Mouse (Mus musculus): ENCODE measurements around the gene BC035044. TPM values are rescaled to one million over a fixed set of nuclear protein-coding genes. Genes with fewer than 3 reads are reported as not detected.
"Not testable (repeated sequence)": the region's sequence is repeated elsewhere in the genome, so short reads cannot be mapped to it uniquely, and the experiment has no call there.

The BC035044 gene
- polyA plus RNA-seq, 1 experiment from 2014 or later: 0.60 TPM

DNA sequence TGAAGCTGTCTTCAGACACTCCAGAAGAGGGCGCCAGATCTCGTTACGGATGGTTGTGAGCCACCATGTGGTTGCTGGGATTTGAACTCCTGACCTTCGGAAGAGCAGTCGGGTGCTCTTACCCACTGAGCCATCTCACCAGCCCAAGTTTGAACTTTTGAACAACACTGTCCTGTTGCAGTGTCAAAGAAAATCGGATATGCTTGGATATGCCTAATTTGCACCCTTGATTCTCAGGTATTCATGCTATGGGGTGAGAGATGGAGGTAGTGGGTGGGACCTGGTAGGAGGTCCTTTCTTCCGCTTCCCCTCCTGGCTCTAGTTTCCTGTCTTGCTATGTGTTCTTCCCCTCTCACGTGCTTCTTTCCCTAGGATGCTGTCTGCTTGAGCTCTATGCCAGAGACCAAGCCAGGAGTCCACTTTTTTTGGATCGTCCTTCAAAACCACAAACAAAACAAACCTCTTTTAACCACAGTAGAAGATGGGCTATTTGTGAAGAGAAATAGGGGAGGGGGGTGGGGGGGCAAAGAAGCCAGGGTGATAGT lies 44.9 kb downstream of the BC035044 start:
- 66% methylated on average over 8 of the region's 9 CpGs for WGBS
- no peaks in the 10 kb centered on the region for H3K27me3 ChIP-seq
- H3K4me3 ChIP-seq: no peak overlapping the region
- no peak overlapping the region for H3K4me2 ChIP-seq (replicated peaks)
- no peak for ATAC-seq (replicated peaks)
- no peaks in the 10 kb centered on the region for H3K36me3 ChIP-seq
- no peaks in the 10 kb centered on the region for H3K9me3 ChIP-seq
- no peak overlapping the region for H3K9ac ChIP-seq (replicated peaks)
- H3K27ac ChIP-seq (replicated peaks): no peak overlapping the region
- H3K4me1 ChIP-seq: peaks cover 16% of the 10 kb centered on the region

DNA sequence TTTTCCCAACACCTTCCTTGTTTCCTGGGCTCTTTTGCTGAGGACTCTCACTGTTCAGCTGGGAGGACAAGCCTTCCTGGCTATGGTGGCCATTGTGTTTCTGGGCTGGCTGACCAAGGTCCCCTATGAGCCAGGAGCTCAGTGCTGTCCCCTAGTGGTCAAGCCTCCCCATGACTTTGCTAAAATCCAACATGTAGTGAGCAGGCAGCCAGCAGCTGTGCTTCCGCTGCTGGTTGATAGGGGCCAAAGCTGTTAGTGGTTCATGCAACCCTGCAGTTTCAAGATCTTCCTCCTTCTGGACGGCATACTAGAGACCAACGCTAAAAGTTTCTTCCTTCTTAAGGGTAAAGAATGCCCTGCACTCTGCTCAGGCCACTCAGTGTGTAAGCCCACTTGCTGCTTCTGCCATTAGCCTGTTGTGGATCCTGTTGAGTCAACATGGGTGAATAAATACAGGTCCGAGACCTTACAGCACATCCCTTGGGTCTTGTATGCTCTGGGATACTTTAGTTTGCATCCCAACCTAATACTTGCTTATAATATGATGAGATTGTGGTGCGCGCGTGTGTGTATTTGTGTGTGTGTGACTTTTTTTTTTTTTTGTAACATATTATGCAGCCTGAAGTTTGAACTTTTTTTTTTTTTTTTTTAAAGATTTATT lies 45.5 kb downstream of the BC035044 start:
- H3K9ac ChIP-seq (replicated peaks): no peak overlapping the region
- H3K4me2 ChIP-seq (replicated peaks): no peak overlapping the region
- no peaks in the 10 kb centered on the region for H3K9me3 ChIP-seq
- H3K27ac ChIP-seq (replicated peaks): no peak overlapping the region
- WGBS: 27% methylated on average over 7 of the region's 7 CpGs
- no peak overlapping the region for H3K4me3 ChIP-seq
- H3K4me1 ChIP-seq: peaks cover 16% of the 10 kb centered on the region
- no peak for ATAC-seq (replicated peaks)
- H3K36me3 ChIP-seq: no peaks in the 10 kb centered on the region
- no peaks in the 10 kb centered on the region for H3K27me3 ChIP-seq

DNA sequence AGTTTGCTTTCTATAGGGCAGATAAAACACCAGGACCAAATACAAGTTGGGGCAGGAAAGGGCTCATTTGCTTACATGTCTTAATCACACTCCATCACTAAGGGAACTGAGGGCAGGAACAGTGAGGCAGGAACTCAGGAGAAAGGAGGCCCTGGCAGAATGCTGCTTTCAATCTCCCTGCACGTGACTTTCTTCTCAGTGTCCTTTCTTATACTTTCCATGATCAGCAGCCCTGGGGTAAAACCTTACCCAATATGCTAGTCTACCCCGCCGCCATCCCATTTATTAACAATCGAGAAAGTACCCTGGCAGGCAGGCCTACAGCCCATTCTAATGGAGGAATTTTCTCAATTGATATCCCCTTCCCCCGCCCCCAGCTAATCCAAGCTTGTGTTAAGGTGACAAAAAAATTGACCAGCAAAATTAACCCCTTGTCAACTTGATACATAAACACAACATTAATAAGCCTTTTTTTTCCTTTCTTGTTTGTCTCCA lies 46.3 kb downstream of the BC035044 start:
- Histone ChIP-seq H3K4me1 (peaks cover 21% of the 10 kb centered on the region), H3K4me3 (peak overlapping the region; percentile 99; the same call in 1 of the 2 replicates), H3K4me2 (replicated peaks) (peak overlapping the region; percentile 60), H3K27ac (replicated peaks) (no peak overlapping the region), H3K9ac (replicated peaks) (no peak overlapping the region), H3K9me3 (no peaks in the 10 kb centered on the region), H3K36me3 (no peaks in the 10 kb centered on the region), H3K27me3 (no peaks in the 10 kb centered on the region)
- WGBS: 59% methylated on average over 5 of the region's 5 CpGs
- ATAC-seq (replicated peaks): no peak

GRCm38 (mm10) chr6:128844131-128844530 lies 46.8 kb downstream of the BC035044 start:
- no peak for ATAC-seq (replicated peaks)
- Histone ChIP-seq H3K9ac (replicated peaks) (peak overlapping the region; percentile 60; the same call in 1 of the 2 replicates), H3K4me2 (replicated peaks) (peak overlapping the region; percentile 60), H3K27ac (replicated peaks) (peak overlapping the region; percentile 38; the same call in 1 of the 2 replicates), H3K36me3 (no peaks in the 10 kb centered on the region), H3K27me3 (no peaks in the 10 kb centered on the region), H3K4me1 (peaks cover 26% of the 10 kb centered on the region), H3K9me3 (no peaks in the 10 kb centered on the region), H3K4me3 (peak overlapping the region; percentile 99)
- 28% methylated on average over 8 of the region's 8 CpGs for WGBS

DNA sequence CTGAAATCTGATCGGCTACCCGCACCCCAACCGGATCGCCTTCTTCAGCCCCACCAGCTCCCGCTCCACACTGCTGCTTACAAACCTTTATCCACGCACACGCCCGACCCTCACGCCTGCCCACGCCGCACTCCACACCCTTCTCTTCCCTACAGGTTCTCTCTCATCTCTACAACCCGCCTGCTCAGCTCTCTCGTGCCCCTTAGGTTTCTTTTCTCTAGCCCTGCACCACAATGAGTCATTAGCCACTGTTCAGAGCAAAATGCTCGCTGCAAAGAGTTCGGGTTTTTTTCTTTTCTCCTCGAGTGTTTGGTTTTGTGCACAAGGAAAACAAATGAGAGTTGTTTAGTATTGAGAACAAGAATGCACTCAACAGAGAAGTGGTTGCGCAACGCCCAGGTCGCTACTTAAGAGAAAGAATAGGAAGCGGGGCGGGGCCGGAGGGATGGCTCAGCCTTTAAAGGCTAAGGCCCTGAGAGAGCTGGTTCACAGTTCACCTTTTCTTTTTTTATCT lies 47.4 kb downstream of the BC035044 start:
- WGBS: under 1% methylated on average over 22 of the region's 22 CpGs
- Histone ChIP-seq H3K9ac (replicated peaks) (peak overlapping the region; percentile 60), H3K27ac (replicated peaks) (peak overlapping the region; percentile 95), H3K4me3 (peak overlapping the region; percentile 99), H3K4me2 (replicated peaks) (peak overlapping the region; percentile 60), H3K27me3 (no peaks in the 10 kb centered on the region), H3K36me3 (no peaks in the 10 kb centered on the region), H3K4me1 (peaks cover 27% of the 10 kb centered on the region), H3K9me3 (no peaks in the 10 kb centered on the region)
- peak; percentile 57 for ATAC-seq (replicated peaks)

- peak overlapping the region; percentile 95 for H3K27ac ChIP-seq (replicated peaks)
- no peaks in the 10 kb centered on the region for H3K9me3 ChIP-seq
- peaks cover 27% of the 10 kb centered on the region for H3K4me1 ChIP-seq
- H3K4me3 ChIP-seq: peak overlapping the region; percentile 99
- no peaks in the 10 kb centered on the region for H3K27me3 ChIP-seq
- H3K9ac ChIP-seq (replicated peaks): peak overlapping the region; percentile 75
- H3K36me3 ChIP-seq: no peaks in the 10 kb centered on the region
- peak; percentile 85 for ATAC-seq (replicated peaks)
- WGBS: under 1% methylated on average over 44 of the region's 44 CpGs
- H3K4me2 ChIP-seq (replicated peaks): peak overlapping the region; percentile 63
Measured at GRCm38 (mm10) chr6:128842945-128843478, 47.9 kb downstream of the BC035044 start.

- H3K9me3 ChIP-seq: no peaks in the 10 kb centered on the region
- peak overlapping the region; percentile 75 for H3K9ac ChIP-seq (replicated peaks)
- ATAC-seq (replicated peaks): no peak
- peak overlapping the region; percentile 95 for H3K27ac ChIP-seq (replicated peaks)
- no peaks in the 10 kb centered on the region for H3K36me3 ChIP-seq
- H3K27me3 ChIP-seq: no peaks in the 10 kb centered on the region
- H3K4me2 ChIP-seq (replicated peaks): peak overlapping the region; percentile 63
- H3K4me1 ChIP-seq: peaks cover 27% of the 10 kb centered on the region
- under 1% methylated on average over 20 of the region's 20 CpGs for WGBS
- peak overlapping the region; percentile 99 for H3K4me3 ChIP-seq
Measured at GRCm38 (mm10) chr6:128842356-128842944, 48.5 kb downstream of the BC035044 start.

GRCm38 (mm10) chr6:128841327-128842089 lies 49.4 kb downstream of the BC035044 start:
- Histone ChIP-seq H3K27me3 (no peaks in the 10 kb centered on the region), H3K4me2 (replicated peaks) (peak overlapping the region; percentile 63), H3K4me3 (peak overlapping the region; percentile 99), H3K27ac (replicated peaks) (0 out of 2 replicates have a peak overlapping the region, but pooled peaks have one; percentile 95), H3K36me3 (no peaks in the 10 kb centered on the region), H3K4me1 (peaks cover 34% of the 10 kb centered on the region), H3K9me3 (no peaks in the 10 kb centered on the region), H3K9ac (replicated peaks) (peak overlapping the region; percentile 75; the same call in 1 of the 2 replicates)
- 40% methylated on average over 4 of the region's 4 CpGs for WGBS
- no peak for ATAC-seq (replicated peaks)

- WGBS: 90% methylated on average over 3 of the region's 3 CpGs
- not testable (repeated sequence) for H3K27ac ChIP-seq (replicated peaks); ATAC-seq (replicated peaks); H3K9me3 ChIP-seq; H3K4me2 ChIP-seq (replicated peaks); H3K27me3 ChIP-seq; H3K9ac ChIP-seq (replicated peaks); H3K4me3 ChIP-seq; H3K36me3 ChIP-seq
- H3K4me1 ChIP-seq: peaks cover 34% of the 10 kb centered on the region
Measured at GRCm38 (mm10) chr6:128840669-128841068, 50.3 kb downstream of the BC035044 start.

DNA sequence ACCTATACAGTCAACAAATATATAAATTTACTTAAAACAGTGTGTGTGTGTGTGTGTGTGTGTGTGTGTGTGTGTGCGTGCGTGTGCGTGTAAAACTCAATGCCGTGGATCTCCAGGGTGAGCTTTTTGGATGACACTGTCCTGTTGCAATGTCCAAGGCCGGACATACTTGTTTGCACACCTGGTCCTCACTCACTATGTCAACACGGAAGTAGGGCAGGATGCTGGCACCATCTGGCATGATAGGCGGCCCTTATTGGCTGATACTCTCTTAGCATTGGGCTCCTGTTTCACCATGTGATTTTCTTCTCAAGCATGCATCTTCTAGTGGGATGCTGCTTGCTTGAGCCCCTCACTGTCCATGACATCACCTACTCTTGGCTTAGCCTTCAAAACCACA lies 51.0 kb downstream of the BC035044 start:
- H3K36me3 ChIP-seq: no peaks in the 10 kb centered on the region
- H3K4me3 ChIP-seq: peak overlapping the region; percentile 80
- H3K4me2 ChIP-seq (replicated peaks): peak overlapping the region; percentile 65
- H3K9ac ChIP-seq (replicated peaks): no peak overlapping the region
- 66% methylated on average over 7 of the region's 7 CpGs for WGBS
- no peak for ATAC-seq (replicated peaks)
- no peaks in the 10 kb centered on the region for H3K27me3 ChIP-seq
- peaks cover 34% of the 10 kb centered on the region for H3K4me1 ChIP-seq
- peak overlapping the region; percentile 93; the same call in 1 of the 2 replicates for H3K27ac ChIP-seq (replicated peaks)
- no peaks in the 10 kb centered on the region for H3K9me3 ChIP-seq

- Histone ChIP-seq H3K36me3 (no peaks in the 10 kb centered on the region), H3K27me3 (no peaks in the 10 kb centered on the region), H3K27ac (replicated peaks) (peak overlapping the region; percentile 93), H3K9me3 (no peaks in the 10 kb centered on the region), H3K4me3 (peak overlapping the region; percentile 80), H3K9ac (replicated peaks) (peak overlapping the region; percentile 76), H3K4me2 (replicated peaks) (peak overlapping the region; percentile 65), H3K4me1 (peaks cover 30% of the 10 kb centered on the region)
- no peak for ATAC-seq (replicated peaks)
- WGBS: 1% methylated on average over 17 of the region's 17 CpGs
Measured at GRCm38 (mm10) chr6:128839266-128839771, 51.6 kb downstream of the BC035044 start.

Data from forebrain, embryonic 15.5 days (tissue).